Mouse (Mus musculus) cerebellum, adult 18-20 months (tissue): ENCODE measurements around the gene Zdhhc18.
"Not testable (repeated sequence)": the region's sequence is repeated elsewhere in the genome, so short reads cannot be mapped to it uniquely, and the experiment has no call there.

ENCODE experiments used
- DNase-seq, 2 experiments: peaks; one replicate each; pipeline ENCODE4 v3.0.0; 2021

Zdhhc18 gene

DNA sequence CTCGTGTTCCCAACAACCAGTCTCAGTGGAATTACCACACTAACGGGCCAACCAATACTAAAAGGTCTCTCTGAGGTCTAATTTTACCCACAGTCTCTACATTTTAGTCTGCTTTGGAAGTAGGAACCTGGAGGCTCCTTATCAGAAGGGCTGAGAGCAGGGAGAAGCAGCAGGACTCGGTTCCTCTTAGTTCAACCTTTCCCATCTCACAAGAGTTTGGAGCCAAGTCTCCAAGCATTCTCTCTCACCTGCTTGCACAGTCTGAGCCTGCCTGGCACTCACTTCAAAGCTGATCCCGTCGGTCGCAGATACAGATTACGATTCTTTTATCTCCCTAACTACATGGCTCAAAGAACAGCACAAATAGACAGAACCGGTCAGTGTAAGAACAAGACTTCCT lies 13.0 kb upstream of the Zdhhc18 start:
- DNase-seq = no peak

DNA sequence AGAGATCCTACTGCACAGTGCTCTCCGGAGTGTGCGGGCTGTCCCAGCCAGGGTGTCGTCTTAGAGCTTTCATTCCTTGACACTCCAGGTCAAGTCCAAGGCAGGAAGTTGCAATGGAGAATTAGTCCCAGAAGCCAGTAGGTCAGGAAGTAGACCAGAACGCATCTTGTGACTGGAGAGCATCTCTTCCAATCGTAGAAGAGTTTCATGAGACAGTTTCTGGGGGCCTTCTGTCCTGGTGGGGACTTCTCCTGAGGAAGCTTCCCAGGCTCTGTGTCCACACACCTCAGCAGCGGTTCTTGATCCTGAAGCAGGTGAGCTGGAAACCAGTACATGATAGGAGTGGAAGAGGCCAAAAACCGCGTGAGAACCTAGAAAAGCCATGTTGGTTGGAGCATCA lies 12.5 kb upstream of the Zdhhc18 start:
- DNase-seq = no peak

DNA sequence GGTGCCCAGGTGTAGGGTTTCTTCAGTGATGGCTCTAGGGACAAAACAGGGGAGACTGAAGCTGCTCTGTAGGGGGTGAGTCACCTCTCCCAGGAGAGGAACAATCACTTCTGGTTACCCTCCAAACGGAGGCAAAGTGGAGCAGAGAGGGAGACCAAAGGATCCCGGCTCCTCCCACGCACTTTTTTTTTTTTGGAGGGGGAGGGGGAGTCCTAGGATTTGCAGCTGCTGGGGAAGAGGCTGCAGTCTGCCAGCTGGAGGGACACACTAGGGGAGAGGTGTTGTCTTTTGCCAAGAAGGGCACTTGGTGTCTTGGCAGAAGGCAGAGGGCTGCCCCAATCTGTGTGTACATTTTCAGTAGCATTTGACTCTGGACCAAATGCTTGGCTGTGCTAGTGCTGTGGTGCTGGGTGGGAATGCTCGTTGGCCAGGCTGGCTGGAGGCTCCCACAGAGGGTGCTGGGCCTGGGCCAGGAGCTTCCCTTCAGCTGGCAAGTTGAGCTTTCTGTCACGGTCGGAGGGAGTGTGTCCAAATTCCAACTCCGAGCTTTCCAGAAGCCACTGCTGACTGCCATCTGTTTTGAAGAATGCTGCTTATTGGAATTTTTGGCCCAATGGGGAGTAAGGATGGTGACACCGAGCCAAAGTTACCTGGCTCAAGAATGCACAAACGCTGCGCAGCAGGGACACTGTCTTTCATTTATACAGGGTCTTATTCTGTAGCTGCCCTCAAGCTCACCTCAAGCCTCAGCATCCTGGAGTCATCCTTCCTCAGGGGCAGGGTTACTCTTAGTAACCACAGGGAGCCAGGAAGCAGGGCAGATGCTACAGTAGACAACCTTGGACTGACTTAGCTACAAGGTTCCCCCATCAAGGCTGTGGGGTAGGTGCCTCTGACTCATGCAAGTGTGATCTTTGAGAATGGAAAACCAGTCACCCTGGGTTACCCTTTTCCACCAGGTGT lies 10.5 kb upstream of the Zdhhc18 start:
- peak; percentile 94 to 96 for DNase-seq

DNA sequence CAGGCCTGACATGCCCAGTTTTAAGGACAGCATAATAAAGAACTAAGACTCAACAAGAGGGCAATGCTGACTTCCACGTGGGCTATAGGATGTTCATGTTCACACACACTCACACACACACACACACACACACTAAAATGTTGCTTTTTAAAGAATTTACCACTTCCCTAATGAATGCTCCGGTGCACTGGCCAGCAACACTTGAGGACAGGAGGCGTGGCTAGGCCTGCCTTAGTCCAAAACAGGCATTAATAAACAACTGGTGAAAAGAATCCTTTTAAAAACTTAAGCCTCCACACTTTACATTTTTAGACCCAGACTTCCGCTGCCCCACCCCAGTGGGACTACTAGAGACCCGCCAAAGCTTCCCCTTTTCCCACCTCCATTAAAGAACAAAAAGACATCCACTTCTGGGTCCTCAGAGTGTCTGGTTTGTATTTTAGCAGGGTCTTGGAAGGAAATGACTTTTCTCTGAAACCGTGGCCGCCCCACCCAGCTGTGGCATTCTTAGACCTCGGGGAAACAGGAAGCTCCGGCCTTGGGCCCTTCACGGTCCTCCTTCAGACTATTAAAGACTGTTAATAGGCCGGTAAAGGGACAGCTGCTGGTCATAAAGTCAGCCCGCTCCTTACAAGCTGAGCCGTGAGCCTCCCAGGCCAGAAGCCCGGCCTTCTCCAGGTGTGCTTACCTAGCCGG lies 9.7 kb upstream of the Zdhhc18 start:
- no peak for DNase-seq

DNA sequence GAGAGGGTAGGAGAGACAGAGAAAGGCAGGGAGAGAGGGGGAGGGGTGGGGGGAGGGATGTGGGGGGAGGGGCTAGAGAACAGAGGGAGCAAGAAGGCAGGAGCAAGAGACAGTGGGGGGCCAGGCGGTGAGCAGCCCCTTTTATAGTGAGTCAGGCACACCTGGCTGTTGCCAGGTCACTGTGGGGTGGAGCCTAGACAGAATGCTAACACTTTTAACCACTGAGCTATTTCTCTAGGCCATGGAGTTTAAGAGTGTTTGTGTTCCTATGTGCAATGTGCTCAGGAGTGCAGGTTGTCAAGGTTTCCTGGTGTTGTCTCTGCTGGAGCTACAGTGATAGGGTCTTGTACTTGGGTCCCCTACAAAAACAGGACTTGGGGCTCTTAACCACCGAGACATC lies 8.8 kb upstream of the Zdhhc18 start:
- DNase-seq = no peak

DNA sequence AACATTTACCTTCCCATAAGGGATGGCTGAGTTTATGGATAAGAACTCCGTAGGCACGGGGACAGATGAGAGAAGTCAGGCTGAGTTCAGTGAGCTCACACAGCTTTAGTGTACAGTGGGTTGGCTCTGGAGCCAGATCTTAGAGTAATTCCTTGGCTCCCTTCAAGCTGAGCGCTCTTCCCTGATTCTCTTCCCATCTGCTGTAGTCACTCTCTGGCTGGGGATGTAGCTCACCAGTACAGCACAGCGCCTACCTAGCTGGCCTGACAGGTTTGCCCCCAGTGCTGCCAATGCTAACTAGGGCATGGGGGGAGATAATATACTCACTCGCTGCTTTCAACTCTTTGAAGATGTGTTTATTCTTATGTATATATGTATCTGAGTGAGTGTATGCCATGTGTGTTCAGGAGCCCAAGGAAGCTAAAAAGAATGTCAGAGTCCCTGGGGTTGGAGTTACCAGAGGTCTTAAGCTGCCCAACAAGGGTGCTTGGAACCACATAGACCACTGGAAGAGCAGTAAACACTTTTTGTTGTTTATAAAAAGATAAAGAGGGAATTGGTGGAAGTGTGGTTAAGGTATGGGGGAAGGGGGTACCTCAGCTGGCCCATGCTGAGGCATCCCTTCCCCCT lies 8.0 kb upstream of the Zdhhc18 start:
- no peak for DNase-seq

DNA sequence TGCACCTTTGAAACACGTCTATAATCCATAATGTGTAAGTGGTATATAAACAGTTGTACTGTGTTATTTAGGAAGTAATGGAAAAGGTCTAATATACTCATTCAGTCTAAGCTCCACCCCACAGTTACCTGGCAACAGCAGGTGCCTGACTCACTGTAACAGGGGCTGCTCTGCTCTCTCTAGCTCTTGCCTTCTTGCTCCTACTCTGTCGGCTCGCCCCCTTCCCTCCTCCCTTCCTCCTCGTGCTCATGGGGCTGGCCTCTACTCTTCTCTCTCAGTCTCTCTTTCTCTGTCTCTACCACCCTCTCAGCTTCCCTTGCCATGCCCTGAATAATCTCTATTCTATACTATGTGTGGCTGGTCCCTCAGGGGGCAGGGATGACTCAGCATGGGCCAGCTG lies 7.0 kb upstream of the Zdhhc18 start:
- no peak for DNase-seq

DNA sequence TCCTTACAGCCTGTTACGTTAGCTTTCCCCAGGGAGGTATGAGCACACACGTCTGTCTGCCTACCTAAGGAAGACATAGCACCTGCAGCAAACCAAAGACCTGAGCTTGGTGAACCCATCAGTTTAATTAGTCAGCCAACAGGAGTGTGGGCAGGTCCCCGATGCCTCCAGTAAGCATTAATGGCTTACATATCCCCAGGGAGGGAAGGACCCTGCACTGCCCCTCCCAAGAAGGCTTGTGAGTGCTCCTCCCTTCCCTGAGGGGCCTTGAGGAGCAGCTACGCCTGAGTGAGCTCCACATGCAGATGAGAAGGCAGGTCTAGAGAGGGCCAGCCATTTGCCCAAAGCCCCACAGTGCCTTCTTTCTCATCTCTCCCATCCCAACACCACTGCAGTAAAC lies 6.3 kb upstream of the Zdhhc18 start:
- no peak for DNase-seq

DNA sequence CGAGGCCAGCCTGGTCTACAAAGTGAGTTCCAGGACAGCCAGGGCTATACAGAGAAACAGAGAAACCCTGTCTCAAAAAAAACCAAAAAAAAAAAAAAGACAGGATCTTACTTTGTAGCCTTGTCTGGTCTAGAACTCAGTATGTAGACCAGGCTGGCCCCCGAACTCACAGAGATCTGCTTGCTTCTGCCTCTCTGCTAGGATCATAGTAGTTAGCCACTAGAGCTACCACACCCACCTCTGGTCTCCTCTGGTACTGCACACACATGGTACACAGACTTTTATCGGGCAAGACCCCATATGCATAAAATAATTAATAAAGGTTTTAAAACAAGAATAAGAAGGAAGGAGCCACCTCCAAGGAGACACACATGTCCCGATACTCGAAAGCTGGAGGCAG lies 4.1 kb upstream of the Zdhhc18 start:
- not testable (repeated sequence) for DNase-seq

DNA sequence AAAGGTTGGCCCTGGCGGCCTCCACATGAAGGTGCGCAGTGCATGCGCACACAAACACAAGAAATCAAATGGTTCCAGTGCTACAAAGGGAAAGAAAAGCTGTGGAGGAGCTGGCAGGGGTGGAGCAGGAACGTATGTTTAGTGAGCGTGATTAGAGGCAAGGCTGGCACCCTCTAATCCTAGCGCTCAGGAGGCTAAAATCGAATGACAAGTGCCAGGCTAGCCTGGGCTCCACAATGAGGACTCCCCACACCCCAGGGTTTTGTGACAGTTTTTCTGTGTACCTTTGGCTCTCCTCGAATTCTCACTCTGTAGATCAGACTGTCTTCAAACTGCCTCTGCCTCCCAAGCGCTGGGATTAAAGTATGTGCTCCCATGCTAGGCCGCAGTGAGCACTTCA lies 2.8 kb upstream of the Zdhhc18 start:
- DNase-seq = no peak

DNA sequence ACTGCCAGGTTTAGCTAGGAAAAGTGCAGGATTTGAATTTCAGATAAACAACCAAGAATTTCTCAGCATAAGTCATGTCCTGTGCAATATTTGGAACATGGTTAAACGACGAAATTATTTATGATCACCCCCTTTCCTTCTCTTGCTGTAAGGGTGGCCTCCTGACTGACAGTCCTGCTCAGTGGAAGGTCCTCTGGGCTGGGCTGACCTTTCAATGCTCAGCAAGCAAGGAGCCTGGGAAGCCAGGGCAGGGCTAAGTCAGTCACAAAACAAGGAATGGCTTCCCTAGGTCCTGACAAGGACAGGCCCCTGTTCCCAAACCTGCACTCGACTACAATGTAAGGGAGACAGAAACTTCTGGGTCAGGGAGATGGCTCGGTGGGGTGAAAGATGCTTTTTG lies 2.0 kb upstream of the Zdhhc18 start:
- DNase-seq = no peak

DNA sequence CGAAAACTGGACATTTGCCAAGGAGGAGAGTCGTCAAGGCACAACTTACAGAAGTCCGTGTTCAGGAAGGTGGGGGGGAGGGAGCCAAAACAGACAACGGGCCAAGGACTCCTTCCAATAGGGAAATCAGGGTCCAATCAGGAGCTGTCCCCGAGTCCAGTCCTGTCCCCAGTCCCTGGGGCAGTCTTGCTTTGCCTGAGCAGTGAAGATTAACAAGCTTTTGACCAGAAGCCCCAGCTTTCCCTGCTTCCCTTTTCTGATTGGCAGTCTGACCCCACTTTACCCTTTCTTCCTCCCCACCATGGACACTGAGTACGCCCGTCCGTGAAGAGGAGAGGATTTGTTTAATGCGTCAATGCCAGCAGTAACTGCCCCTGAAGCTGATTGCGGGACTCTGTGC lies 1.5 kb upstream of the Zdhhc18 start:
- no peak for DNase-seq

DNA sequence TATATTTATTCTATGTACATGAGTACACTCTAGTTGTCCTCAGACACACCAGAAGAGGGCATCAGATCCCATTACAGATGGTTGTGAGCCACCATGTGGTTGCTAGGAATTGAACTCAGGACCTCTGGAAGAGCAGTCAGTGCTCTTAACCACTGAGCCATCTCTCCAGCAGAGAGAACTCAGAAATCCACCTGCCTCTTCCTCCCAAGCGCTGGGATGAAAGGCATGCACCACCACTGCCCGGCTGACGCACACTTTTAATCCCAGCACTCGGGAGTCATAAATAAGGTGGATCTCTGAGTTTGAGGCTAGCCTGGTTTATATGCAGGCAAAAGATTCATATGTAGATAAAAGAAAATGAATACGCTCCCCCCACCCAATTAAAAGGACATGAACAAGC lies 490 bp downstream of the Zdhhc18 start:
- not testable (repeated sequence) for DNase-seq

DNA sequence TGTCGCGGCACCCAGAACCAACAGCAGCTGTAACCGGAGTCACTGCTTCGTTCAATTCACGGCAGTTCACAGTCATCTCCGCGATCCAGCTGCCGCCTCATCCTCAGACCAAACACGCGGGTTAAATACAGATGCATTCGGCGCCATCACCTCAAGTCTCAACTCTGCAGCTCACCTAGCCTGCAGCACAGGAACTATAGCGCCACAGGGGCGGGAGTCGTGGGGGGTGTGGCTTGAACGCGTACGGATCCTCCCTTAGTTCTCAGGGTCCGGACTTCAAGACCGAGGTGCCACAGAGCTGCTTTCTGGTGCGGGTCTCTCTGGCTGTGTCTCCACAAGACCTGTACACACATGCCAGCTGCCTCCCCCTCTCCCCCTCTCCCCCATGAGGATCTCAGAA lies 4.3 kb downstream of the Zdhhc18 start:
- DNase-seq = no peak

DNA sequence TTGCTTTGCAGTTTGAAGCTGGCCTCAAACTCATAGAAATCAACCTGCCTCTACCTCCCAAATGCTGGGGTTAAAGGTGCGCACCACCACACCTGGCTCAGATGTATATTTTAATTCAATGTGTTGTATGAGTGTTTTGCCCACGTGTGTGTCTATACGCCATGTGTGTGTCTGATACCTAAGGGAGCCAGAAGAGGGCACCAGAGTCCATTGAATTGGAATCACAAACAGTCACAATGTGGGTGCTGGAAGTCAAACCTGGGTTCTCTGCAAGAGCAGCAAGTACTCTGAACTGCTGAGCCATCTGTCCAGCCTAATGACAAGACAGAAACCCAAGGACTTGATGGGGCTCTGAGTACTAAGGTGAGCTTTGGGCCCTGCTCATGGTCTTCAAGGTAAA lies 4.8 kb downstream of the Zdhhc18 start:
- DNase-seq = no peak

DNA sequence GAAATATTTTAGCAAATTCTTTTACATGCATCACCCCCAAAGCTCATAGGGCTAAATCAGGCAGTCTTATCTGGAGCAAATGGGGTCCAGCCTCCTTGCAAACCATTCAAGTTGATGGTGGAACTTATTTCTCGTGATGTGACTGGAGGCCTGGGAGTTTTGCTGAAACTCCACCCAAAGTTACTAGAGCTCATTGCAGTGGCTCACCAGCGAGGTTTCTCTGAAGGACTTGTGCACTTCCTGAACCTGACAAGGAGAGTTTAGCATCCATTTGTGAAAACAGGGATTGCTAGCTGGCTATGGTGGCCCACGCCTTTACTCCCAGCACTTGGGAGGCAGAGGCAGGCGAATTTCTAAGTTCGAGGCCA lies 15.9 kb downstream of the Zdhhc18 start:
- no peak for DNase-seq

DNA sequence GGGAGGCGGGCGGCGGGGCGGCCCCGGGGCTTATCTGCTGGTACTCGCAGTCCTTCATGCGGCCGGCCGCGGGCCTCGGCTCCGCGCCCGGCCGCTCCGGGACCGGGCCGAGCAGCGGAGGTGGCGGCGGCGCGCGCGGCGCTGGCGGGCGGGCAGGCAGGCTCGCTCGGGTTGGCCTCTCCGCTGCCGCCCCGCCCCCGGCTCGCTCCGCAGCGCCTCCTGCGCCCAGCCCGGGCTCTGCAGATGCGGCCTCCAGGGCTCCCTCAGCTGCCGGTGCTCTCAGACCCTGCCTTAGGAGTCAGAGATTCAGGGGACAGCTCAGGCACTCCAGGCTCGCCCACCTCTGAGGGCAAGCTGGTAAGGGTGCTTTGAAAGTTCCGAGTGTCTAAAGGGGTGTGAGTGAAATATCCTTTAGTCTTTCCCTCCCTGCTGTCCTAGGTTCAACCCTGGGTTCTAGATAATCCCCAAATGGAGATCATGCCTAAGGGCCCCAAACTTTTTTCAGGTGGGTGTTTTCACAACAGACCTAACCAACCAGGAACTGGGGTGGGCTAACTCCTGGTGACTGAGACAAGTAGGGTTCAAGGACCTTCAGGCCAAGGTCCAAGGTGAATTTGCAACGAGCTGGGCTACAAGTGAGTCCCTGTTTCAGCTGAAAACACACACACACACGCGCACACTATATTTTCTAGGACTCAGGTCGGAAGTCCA lies 16.5 kb downstream of the Zdhhc18 start:
- DNase-seq = peak; percentile 88 to 96

DNA sequence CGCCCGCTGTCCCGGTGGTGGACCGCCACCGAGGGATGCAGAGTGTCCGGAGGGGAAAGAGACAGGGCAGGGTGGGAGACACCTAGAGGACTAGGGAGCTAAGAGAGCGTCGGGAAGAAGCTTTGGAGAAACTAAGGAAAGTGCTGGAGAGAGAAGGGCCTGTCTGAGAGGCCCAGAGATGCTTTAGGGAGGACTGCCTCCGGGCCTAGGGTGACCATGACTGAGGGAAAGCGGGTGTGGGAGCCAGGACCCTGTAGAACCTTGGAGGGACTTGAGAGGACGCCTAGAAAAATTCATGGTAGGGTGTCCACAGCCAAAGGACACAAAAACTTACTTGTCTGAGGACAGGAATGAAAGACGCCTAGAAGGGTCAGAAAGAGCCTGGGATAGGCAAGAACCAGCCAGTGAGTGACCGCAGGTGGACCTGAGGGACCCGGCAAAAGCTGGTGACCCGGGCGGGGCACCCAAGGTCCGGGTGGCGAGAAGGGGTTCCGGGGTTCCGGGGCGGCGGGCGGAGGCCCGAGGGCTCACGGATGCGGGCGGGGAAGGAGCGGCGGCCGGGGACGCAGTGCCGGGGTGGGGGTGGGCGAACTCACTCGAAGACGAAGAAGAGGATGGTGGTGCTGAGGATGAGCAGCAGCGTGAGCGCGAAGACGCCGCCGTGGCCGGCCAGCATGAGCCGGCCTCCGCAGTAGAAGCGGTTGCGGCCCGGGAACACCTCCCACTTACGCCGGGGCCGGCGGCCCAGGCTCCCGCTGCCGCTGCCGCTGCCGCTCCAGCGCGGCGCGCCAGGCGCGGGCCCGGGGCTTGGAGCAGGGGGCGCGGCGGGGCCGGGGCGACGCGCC lies 17.2 kb downstream of the Zdhhc18 start:
- peak in 1 of 2 experiments; percentile 43 for DNase-seq

DNA sequence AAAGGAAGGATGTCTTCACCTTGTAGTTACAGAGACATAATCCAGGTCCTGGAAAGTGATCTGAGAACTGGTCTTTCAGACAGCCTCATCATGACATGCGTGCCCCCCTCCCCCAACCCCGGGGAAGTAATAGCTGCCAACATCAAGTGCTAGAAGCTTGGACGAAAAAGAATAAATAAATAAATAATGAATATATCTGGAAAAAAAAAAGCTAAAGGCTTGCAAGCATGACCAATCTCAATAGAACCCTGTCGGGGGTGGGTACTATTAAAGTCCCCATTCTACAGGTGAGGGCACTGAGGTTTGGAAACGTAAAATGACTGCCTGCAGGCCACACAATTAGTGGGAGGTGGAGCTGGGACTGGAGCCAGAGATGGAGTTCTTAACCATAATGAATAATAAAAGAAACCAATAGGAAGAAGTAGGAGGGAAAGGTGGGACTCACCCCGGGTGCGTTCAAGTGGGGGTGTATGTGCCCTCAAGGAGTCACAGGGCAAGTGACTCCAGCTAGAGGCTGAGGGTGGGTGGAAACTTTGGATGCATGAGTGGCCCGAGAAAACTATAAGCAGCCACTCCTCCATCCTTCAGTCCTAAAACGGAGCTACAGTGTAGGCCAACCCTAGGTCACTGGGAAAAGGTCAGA lies 18.1 kb downstream of the Zdhhc18 start:
- peak; percentile 38 to 39 for DNase-seq

DNA sequence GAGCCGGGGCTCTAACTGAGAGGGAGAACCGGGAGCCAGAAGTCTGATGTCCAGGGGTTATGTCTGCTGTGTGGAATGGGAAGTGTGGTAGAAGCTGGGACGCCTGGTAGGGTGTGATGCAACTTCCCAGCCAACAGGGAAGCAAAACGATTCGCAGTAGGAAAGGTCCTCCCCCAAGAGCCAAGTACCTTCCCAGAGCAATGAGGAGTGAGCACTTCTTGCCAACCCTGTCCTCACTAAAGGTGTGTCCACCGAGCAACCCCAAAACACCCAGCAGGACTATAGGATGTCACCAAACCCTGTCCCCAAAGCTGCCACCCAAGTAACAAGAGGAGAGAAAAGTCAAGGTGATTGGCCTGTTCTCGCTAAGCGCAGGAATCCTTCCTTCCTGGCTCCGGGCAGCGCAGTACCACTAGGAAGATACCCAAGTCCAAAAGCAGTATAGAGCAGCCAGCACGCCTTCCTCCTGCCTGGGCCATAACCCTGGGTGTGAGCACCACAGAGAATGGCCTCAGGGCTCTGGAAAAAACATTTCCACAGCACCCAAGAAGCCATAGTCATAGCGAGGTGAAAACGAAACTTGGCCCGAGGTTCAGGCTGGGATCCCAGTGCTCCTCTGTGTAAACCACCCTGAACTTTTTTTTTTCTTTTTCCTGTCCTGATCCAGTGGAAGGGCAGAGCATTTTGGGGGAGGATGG lies 18.7 kb downstream of the Zdhhc18 start:
- peak in 1 of 2 experiments; percentile 38 for DNase-seq

DNA sequence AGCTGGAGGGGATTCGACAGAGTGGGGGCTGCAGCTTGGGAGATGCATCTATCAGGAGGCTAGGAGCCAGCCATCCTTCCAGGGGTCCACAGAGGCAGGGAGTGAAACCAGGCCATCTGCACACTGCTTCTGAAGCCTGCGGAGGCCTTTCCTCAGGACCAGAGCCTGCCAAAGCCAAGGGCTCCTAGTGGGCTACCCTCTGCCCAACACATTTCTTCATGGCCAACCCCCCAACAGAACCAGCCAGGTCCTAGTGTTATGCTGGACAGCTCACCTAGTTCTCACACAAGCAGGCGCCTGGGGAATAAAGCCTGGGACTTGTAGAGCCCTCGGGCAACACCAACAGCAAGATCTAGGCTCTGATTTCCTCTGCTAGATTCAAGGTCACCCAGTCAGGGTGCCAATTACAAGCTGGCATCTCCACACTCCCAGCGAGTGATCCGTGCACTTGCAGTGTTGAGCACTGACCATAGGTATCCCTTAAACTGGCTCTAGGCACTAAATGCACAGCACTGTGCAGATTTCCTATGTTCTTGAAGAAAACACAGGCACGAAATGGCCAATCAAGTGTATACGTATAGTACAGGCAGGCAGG lies 19.5 kb downstream of the Zdhhc18 start:
- DNase-seq = peak in 1 of 2 experiments; percentile 55
